Mouse (Mus musculus) bone marrow, adult 2 months (tissue): Measurements from ENCODE around the gene Piwil1. TPM values are rescaled to one million over a fixed set of nuclear protein-coding genes. Genes with fewer than 3 reads are reported as not detected.

Experiments
- H3K27ac ChIP-seq: fragments of 200-500 bp; 2 replicates; pipeline ENCODE4 v1.5.1; 2012; ENCODE audit warnings: low read depth, mild to moderate bottlenecking, control low read depth, inconsistent platforms, low read length; ENCODE audit not compliant: control insufficient read depth, poor library complexity, insufficient read depth
- H3K4me1 ChIP-seq: fragments of 200-500 bp; 2 replicates; pipeline ENCODE4 v1.6.1; 2011; ENCODE audit warnings: low read length; ENCODE audit not compliant: control insufficient read depth, insufficient read depth
- H3K4me3 ChIP-seq: fragments of 200-500 bp; replicated peaks from 2 replicates; pipeline ENCODE3; 2011; ENCODE audit warnings: mild to moderate bottlenecking, low read depth, low read length, control low read depth; ENCODE audit not compliant: control insufficient read depth
- CTCF ChIP-seq: fragments of 200-500 bp; IDR thresholded peaks from 2 replicates; pipeline ENCODE4 v1.5.1; 2011; ENCODE audit warnings: low read length, control low read depth; ENCODE audit not compliant: control insufficient read depth, insufficient read depth
- POLR2A ChIP-seq: fragments of 200-500 bp; IDR thresholded peaks from 2 replicates; pipeline ENCODE4 v1.6.1; 2011; ENCODE audit warnings: low read depth, mild to moderate bottlenecking, control low read depth, low read length, borderline replicate concordance; ENCODE audit not compliant: control insufficient read depth
- WGBS: fragments of 180-500 bp; shearing (Covaris S2); methylation state at CpG from one replicate; pipeline ENCODE4 v1.1.7; 2018; 5-methylcytosine and 5-hydroxymethylcytosine counted together
- polyA plus RNA-seq: library from polyadenylated mRNA; stranded (reverse); fragments of >200 nt; gene quantifications from 2 replicates; pipeline ENCODE4 v1.2.4, GENCODE M21; 2011; ENCODE audit warnings: low replicate concordance; ENCODE audit not compliant: missing spikeins, insufficient read depth, insufficient read length

Gene Piwil1
- polyA plus RNA-seq, result not detected in 2 replicates

DNA sequence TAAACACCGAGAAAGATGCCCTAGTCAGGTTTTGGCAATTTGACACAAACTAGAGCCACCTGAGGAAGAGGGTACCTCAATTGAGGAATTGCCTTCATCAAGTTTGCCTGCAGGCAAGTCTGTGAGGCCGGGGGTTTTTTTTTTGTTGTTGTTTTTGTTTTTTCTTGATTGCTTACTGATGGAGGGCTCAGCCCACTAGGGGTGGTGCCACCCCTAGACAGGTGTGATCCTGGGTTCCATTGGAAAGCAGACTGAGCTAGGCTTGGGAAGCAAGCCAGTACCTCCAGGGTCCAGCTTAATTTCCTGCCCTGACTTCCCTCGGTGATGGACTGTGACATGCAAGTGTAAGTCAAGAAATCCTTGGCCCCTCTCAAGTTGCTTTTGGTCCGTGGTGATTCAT is at the start of gene Piwil1:
Gene Piwil1, plus strand, starts transcription at position 301 of the 400 bp plus-strand sequence.
- WGBS, result 70% methylated on average over 4 of the region's 4 CpGs
- H3K4me3 ChIP-seq, result no peak within 1 kb of the TSS
- no peak for TF ChIP-seq CTCF
- no peak for TF ChIP-seq POLR2A
- H3K27ac ChIP-seq, result no peak within 1 kb of the TSS
- H3K4me1 ChIP-seq, result no peaks in the 10 kb centered on the region

DNA sequence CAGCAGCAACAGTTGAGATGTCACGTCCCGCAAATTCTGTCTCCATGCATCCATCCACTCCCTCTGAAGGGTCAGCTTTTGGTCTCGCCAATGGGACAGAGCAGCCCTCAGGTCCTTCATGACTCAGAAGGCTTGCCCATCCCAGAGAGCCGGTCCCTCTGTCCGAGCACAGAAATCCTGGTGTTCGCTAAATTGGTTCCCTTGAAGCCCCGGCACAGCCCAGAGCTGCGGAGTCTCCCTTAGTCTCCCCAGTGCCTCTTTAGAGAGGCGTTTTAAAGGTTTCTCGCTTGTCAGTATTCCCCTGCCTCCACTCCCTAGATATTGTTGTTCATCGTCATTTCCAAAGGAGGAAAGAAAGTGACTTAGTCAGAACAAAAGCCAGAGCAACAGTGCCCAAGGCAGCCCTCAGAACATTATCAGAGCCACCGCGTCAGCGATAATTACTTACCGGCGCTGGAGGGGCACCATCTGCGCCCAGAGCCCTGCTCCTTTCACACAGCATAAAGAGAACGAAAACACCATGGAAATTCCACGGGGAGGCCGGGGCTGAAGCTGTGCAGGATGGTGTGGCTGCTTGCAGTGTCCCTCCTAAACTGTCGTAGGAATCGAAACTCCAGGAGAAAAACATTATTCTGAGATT is 45.7 kb upstream of the Piwil1 start:
- H3K27ac ChIP-seq, result no peak overlapping the region

DNA sequence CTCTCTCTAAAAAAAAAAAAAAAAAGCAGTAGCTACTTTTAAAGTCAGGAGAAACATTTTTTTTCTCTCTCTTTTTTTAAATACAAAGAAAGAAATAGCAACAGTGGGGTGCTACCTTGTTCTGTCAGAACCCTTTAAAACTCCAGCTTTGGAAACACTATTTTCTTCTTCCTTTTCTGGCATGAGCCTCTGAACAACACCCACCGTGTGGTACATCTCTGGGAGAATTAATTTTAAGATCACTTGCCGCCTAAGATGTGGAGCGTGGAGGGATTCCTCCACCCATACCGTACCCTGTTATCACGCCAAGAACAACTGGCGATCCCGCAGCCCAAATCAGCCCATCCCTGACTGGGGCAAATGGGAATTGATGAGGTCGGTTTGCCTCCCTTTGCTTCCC is 42.2 kb upstream of the Piwil1 start:
- Histone ChIP-seq H3K27ac (no peak overlapping the region), H3K4me3 (no peak overlapping the region), H3K4me1 (no peaks in the 10 kb centered on the region)
- WGBS, result 58% methylated on average over 8 of the region's 8 CpGs
- no peak for TF ChIP-seq CTCF
- TF ChIP-seq POLR2A, result no peak

More for the DNA sequence above, 45.7 kb upstream of the Piwil1 start:
- TF ChIP-seq POLR2A (no peak), CTCF (no peak)
- 73% methylated on average over 22 of the region's 22 CpGs for WGBS
- Histone ChIP-seq H3K4me1 (no peaks in the 10 kb centered on the region), H3K4me3 (no peak overlapping the region)

DNA sequence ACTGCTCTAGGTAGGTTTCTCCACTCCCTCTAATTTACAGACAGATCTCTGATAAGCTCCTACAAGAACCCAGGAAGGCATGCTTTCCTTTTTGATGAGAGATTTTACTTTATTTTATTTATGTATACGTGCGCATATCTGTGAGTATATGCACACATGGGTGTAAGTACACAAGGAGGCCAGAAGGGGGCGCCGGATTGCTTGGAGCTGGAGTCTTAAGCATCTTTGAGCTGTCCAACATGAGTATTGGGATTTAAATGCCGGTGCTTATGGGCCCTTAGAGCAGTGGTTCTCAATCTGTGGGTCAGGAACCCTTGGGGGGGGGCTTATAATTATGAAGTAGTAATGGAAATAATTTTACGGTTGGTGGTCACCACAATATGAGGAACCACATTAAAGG is 39.4 kb upstream of the Piwil1 start:
- H3K27ac ChIP-seq, result no peak overlapping the region
- 89% methylated on average over 6 of the region's 6 CpGs for WGBS
- no peak overlapping the region for H3K4me3 ChIP-seq
- no peaks in the 10 kb centered on the region for H3K4me1 ChIP-seq
- TF ChIP-seq CTCF, result no peak

DNA sequence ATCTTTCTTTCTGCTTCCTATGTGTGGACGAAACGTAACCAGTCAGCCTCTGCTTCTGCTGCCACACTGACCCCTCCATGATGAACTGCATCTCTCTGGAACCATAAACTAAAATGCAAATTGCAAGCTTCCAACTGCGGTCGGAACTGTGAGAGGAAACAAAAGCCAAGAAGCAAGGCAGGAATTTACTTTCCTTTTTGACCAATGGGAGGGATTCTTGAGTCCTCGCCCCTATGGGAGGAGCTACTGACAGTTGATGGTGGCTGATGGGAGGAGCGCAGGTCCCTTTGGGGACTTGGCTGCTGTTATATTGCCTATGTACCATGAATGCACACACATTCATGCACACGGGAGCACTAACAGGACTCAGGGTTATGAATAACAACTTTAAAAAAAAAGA is 38.3 kb upstream of the Piwil1 start:
- Histone ChIP-seq H3K4me1 (no peaks in the 10 kb centered on the region), H3K4me3 (no peak overlapping the region)
- 81% methylated on average over 7 of the region's 7 CpGs for whole genome bisulfite sequencing

DNA sequence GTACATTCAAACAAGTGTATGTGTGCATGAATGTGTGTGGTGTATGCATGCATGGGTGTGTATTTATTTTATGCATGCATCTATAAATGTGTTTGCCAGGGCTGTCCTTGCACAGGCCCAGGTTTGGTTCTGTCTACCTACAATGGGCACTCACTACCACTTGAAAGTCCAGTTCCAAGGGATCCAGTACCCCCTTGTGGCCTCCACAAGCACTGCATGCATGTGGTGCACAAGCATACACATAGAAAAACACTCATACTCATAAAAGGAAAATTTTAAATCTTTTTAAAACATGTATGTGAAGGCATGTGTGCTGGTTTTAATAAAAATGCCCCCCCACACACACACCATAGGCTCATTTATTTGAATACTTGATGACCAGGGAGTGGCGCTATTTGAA is 37.3 kb upstream of the Piwil1 start:
- TF ChIP-seq POLR2A (no peak), CTCF (no peak)
- H3K4me1 ChIP-seq, result no peaks in the 10 kb centered on the region
- no peak overlapping the region for H3K4me3 ChIP-seq
- 73% methylated on average over 1 of the region's 1 CpGs for WGBS
- H3K27ac ChIP-seq, result no peak overlapping the region

More for the DNA sequence above, 38.3 kb upstream of the Piwil1 start:
- no peak for TF ChIP-seq POLR2A
- no peak for TF ChIP-seq CTCF
- no peak overlapping the region for H3K27ac ChIP-seq

DNA sequence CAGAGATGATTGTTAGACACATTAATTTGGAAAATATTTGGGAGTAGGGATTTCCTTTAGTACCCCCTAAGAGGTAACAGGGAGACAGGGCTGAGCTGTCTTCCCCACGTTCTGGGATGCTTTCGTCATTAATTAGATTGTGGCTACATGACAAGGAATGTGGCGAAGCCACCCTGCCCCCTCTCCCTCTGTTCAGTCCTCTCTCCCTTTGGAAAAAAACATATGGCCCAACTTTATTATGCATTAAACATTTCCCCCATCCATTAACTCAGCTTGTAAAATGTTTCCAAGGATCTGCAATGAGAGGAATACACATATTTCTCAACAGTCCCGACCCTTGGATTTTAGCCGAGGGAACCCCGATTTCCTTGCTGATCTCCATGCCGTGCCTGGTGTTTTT is 35.0 kb upstream of the Piwil1 start:
- H3K4me3 ChIP-seq, result no peak overlapping the region
- no peak overlapping the region for H3K27ac ChIP-seq
- 65% methylated on average over 7 of the region's 7 CpGs for WGBS
- TF ChIP-seq CTCF (no peak), POLR2A (no peak)
- H3K4me1 ChIP-seq, result no peaks in the 10 kb centered on the region

DNA sequence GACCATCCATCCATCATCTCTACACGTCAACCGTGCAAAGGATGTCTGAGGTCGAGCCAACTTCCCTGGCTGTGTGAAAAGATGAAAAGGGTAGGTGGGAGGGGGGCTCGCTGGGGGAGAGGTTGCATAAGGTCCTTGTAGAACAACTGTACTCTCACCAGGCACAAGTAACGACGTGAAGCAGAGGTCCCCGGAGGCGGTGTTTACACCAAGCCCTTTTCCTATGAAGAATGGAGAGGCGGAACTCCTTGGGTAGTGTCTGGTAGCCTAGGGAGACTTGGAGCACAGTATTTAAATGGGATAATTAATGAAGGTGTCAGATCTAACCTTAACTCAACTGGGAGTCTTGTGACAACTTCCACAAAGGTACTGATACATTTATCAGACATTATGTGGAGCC is 28.2 kb upstream of the Piwil1 start:
- TF ChIP-seq POLR2A, result no peak
- H3K27ac ChIP-seq, result no peak overlapping the region
- no peak overlapping the region for H3K4me3 ChIP-seq
- no peaks in the 10 kb centered on the region for H3K4me1 ChIP-seq
- WGBS, result 73% methylated on average over 9 of the region's 9 CpGs

DNA sequence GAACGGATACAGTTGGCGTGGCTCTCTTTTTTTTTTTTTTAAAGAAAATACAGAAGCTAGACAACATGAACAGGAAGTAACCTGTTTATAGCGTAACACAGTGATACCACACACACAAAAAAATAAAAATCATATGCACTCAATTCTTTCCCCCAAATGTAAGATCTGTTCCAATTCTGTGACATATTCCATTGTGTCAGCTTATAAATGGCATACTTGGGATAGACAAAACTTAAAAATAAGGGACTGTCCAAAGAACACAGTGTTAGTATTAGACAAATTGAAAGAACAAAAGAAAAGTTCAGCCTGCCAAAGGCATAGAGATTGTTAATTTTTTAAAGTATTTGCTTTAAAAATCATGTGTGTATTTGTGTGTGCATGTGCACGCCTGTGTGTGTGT is 25.0 kb upstream of the Piwil1 start:
- no peak overlapping the region for H3K4me3 ChIP-seq
- no peak overlapping the region for H3K27ac ChIP-seq
- TF ChIP-seq CTCF (no peak), POLR2A (no peak)
- WGBS, result 82% methylated on average over 4 of the region's 4 CpGs
- H3K4me1 ChIP-seq, result no peaks in the 10 kb centered on the region
